Mouse (Mus musculus): ENCODE results near the gene E130218I03Rik. TPM values are rescaled to one million over a fixed set of nuclear protein-coding genes. Genes with fewer than 3 reads are reported as not detected.

Gene E130218I03Rik
- polyA plus RNA-seq, 1 experiment: not detected

- H3K4me3 ChIP-seq (ENCODE audit: insufficient read depth, low read depth, low read length): no peak within 1 kb of the TSS
- 74% methylated on average over 8 of the region's 8 CpGs for WGBS
- H3K4me1 ChIP-seq (ENCODE audit: control insufficient read depth, insufficient read depth, low read length): peaks cover 4% of the 10 kb centered on the region; the same call in 1 of the 2 replicates
- no peaks in the 10 kb centered on the region for H3K36me3 ChIP-seq (ENCODE audit: control insufficient read depth, insufficient read depth, low read length)
- no peak; the same call in 1 of the 2 replicates for TF ChIP-seq CTCF (conservative IDR thresholded peaks at IDR 0.05; ENCODE audit: insufficient read depth, insufficient read length, low read depth, low read length)
- no peak for TF ChIP-seq POLR2A (IDR thresholded peaks at IDR 0.05; ENCODE audit: low read depth, low read length)
- no peaks in the 10 kb centered on the region for H3K27me3 ChIP-seq (replicated peaks; ENCODE audit: control insufficient read depth, insufficient read depth, low read length)
- DNase-seq: no peak
- no peak within 1 kb of the TSS for H3K27ac ChIP-seq (ENCODE audit: insufficient read depth, low read depth, low read length)
Observed at GRCm38 (mm10) chr4:134227194-134227593, 16.3 kb upstream of the E130218I03Rik start, which contains the start of gene Catsper4. TSS of gene Catsper4 (minus strand) at chr4:134227383.

- Histone ChIP-seq H3K27ac (ENCODE audit: insufficient read depth, low read depth, low read length) (no peak overlapping the region), H3K27me3 (replicated peaks; ENCODE audit: control insufficient read depth, insufficient read depth, low read length) (no peaks in the 10 kb centered on the region), H3K36me3 (ENCODE audit: control insufficient read depth, insufficient read depth, low read length) (no peaks in the 10 kb centered on the region), H3K4me1 (ENCODE audit: control insufficient read depth, insufficient read depth, low read length) (no peaks in the 10 kb centered on the region), H3K4me3 (ENCODE audit: insufficient read depth, low read depth, low read length) (no peak overlapping the region)
- no peak for TF ChIP-seq CTCF (conservative IDR thresholded peaks at IDR 0.05; ENCODE audit: insufficient read depth, insufficient read length, low read depth, low read length)
- 31% methylated on average over 8 of the region's 8 CpGs for WGBS
- DNase-seq: peak; percentile 72
Observed at GRCm38 (mm10) chr4:134230431-134230830, 13.0 kb upstream of the E130218I03Rik start.

- 85% methylated on average over 5 of the region's 5 CpGs for WGBS
- no peak for TF ChIP-seq POLR2A (IDR thresholded peaks at IDR 0.05; ENCODE audit: low read depth, low read length)
- TF ChIP-seq CTCF (conservative IDR thresholded peaks at IDR 0.05; ENCODE audit: insufficient read depth, insufficient read length, low read depth, low read length): no peak
- no peaks in the 10 kb centered on the region for H3K36me3 ChIP-seq (ENCODE audit: control insufficient read depth, insufficient read depth, low read length)
Observed at GRCm38 (mm10) chr4:134234876-134235275, 8.6 kb upstream of the E130218I03Rik start.

GRCm38 (mm10) chr4:134237582-134238278 is 5.7 kb upstream of the E130218I03Rik start:
- Histone ChIP-seq H3K4me1 (ENCODE audit: control insufficient read depth, insufficient read depth, low read length) (peaks cover 3% of the 10 kb centered on the region; the same call in 1 of the 2 replicates), H3K4me3 (ENCODE audit: insufficient read depth, low read depth, low read length) (peak overlapping the region; percentile 46), H3K27ac (ENCODE audit: insufficient read depth, low read depth, low read length) (peak overlapping the region; percentile 40), H3K27me3 (replicated peaks; ENCODE audit: control insufficient read depth, insufficient read depth, low read length) (no peaks in the 10 kb centered on the region), H3K36me3 (ENCODE audit: control insufficient read depth, insufficient read depth, low read length) (no peaks in the 10 kb centered on the region)
- WGBS: 33% methylated on average over 19 of the region's 19 CpGs
- peak; percentile 37 for DNase-seq
- TF ChIP-seq POLR2A (IDR thresholded peaks at IDR 0.05; ENCODE audit: low read depth, low read length): no peak
- no peak for TF ChIP-seq CTCF (conservative IDR thresholded peaks at IDR 0.05; ENCODE audit: insufficient read depth, insufficient read length, low read depth, low read length)

More at GRCm38 (mm10) chr4:134234876-134235275, 8.6 kb upstream of the E130218I03Rik start:
- DNase-seq: no peak
- Histone ChIP-seq H3K4me1 (ENCODE audit: control insufficient read depth, insufficient read depth, low read length) (peaks cover 3% of the 10 kb centered on the region; the same call in 1 of the 2 replicates), H3K27me3 (replicated peaks; ENCODE audit: control insufficient read depth, insufficient read depth, low read length) (no peaks in the 10 kb centered on the region), H3K4me3 (ENCODE audit: insufficient read depth, low read depth, low read length) (no peak overlapping the region), H3K27ac (ENCODE audit: insufficient read depth, low read depth, low read length) (no peak overlapping the region)

GRCm38 (mm10) chr4:134238279-134238651 is 5.2 kb upstream of the E130218I03Rik start, which contains the start of gene Cnksr1:
TSS of gene Cnksr1 (minus strand) at chr4:134238399.
- H3K27me3 ChIP-seq (replicated peaks; ENCODE audit: control insufficient read depth, insufficient read depth, low read length): no peaks in the 10 kb centered on the region
- TF ChIP-seq CTCF (conservative IDR thresholded peaks at IDR 0.05; ENCODE audit: insufficient read depth, insufficient read length, low read depth, low read length) (no peak), POLR2A (IDR thresholded peaks at IDR 0.05; ENCODE audit: low read depth, low read length) (no peak)
- H3K4me1 ChIP-seq (ENCODE audit: control insufficient read depth, insufficient read depth, low read length): peaks cover 3% of the 10 kb centered on the region; the same call in 1 of the 2 replicates
- 3% methylated on average over 18 of the region's 18 CpGs for WGBS
- H3K36me3 ChIP-seq (ENCODE audit: control insufficient read depth, insufficient read depth, low read length): no peaks in the 10 kb centered on the region
- peak within 1 kb of the TSS; percentile 40 for H3K27ac ChIP-seq (ENCODE audit: insufficient read depth, low read depth, low read length)
- peak; percentile 97 for DNase-seq
- peak within 1 kb of the TSS; percentile 46 for H3K4me3 ChIP-seq (ENCODE audit: insufficient read depth, low read depth, low read length)

- Histone ChIP-seq H3K4me1 (ENCODE audit: control insufficient read depth, insufficient read depth, low read length) (peaks cover 3% of the 10 kb centered on the region; the same call in 1 of the 2 replicates), H3K4me3 (ENCODE audit: insufficient read depth, low read depth, low read length) (peak overlapping the region; percentile 46; the same call in 1 of the 2 replicates), H3K36me3 (ENCODE audit: control insufficient read depth, insufficient read depth, low read length) (no peaks in the 10 kb centered on the region), H3K27ac (ENCODE audit: insufficient read depth, low read depth, low read length) (no peak overlapping the region), H3K27me3 (replicated peaks; ENCODE audit: control insufficient read depth, insufficient read depth, low read length) (no peaks in the 10 kb centered on the region)
- 11% methylated on average over 10 of the region's 10 CpGs for WGBS
- DNase-seq: no peak
- TF ChIP-seq POLR2A (IDR thresholded peaks at IDR 0.05; ENCODE audit: low read depth, low read length) (no peak), CTCF (conservative IDR thresholded peaks at IDR 0.05; ENCODE audit: insufficient read depth, insufficient read length, low read depth, low read length) (no peak)
Observed at GRCm38 (mm10) chr4:134238686-134239085, 4.8 kb upstream of the E130218I03Rik start.

GRCm38 (mm10) chr4:134245148-134245843 is 1.8 kb downstream of the E130218I03Rik start, which contains the start of gene Zfp593:
TSS of gene Zfp593 (minus strand) at chr4:134245592.
- peak; percentile 96 for DNase-seq
- H3K4me3 ChIP-seq (ENCODE audit: insufficient read depth, low read depth, low read length): peak within 1 kb of the TSS; percentile 94
- no peaks in the 10 kb centered on the region for H3K27me3 ChIP-seq (replicated peaks; ENCODE audit: control insufficient read depth, insufficient read depth, low read length)
- peaks cover 4% of the 10 kb centered on the region; the same call in 1 of the 2 replicates for H3K4me1 ChIP-seq (ENCODE audit: control insufficient read depth, insufficient read depth, low read length)
- TF ChIP-seq CTCF (conservative IDR thresholded peaks at IDR 0.05; ENCODE audit: insufficient read depth, insufficient read length, low read depth, low read length): peak; percentile 75
- TF ChIP-seq POLR2A (IDR thresholded peaks at IDR 0.05; ENCODE audit: low read depth, low read length): no peak
- WGBS: under 1% methylated on average over 60 of the region's 60 CpGs
- H3K36me3 ChIP-seq (ENCODE audit: control insufficient read depth, insufficient read depth, low read length): no peaks in the 10 kb centered on the region
- H3K27ac ChIP-seq (ENCODE audit: insufficient read depth, low read depth, low read length): no peak within 1 kb of the TSS

Measured in kidney, adult 2 months (tissue).